Mouse (Mus musculus): ENCODE measurements at regions not wholly inside any gene's neighbourhood (a gene's known extent, or its start where the extent isn't known, plus 50 kb on each side); places are given as distances from the start of the nearest gene placed in this dataset.

- DNase-seq = no peak
Observed at GRCm38 (mm10) chr5:51830015-51830414, 262.5 kb upstream of the Ppargc1a start.

- DNase-seq = no peak
Observed at GRCm38 (mm10) chr5:51829606-51830005, 262.1 kb upstream of the Ppargc1a start.

GRCm38 (mm10) chr5:51829020-51829419 lies 261.5 kb upstream of the Ppargc1a start:
- DNase-seq = no peak

- no peak for DNase-seq
Observed at GRCm38 (mm10) chr5:51826269-51826668, 258.7 kb upstream of the Ppargc1a start.

GRCm38 (mm10) chr5:51825584-51826088 lies 258.1 kb upstream of the Ppargc1a start:
- no peak for DNase-seq

DNA sequence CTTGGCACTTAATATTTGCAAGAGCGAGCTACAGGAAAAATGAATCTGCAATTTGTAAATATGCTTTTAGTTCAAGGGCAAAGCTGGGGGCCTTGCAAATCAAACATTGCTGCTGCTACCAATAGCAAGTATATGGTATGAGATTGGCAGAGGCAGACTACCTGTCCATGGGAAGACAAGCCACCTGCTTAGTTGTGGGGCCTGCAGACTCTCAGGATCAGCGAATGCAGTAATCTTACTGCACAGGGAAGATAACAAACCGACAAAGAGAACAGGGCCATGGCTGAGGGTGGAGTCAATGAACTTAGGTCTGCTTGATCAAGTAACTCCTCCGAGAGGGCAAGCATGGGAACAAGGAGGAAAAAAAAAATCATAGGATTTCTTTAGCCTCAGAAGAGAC lies 257.2 kb upstream of the Ppargc1a start:
- DNase-seq = no peak

- no peak for DNase-seq
Observed at GRCm38 (mm10) chr5:51823657-51824056, 256.1 kb upstream of the Ppargc1a start.

GRCm38 (mm10) chr5:51816258-51816657 lies 248.7 kb upstream of the Ppargc1a start:
- no peak for DNase-seq

- no peak for DNase-seq
Observed at GRCm38 (mm10) chr5:51811728-51812127, 244.2 kb upstream of the Ppargc1a start.

GRCm38 (mm10) chr5:51801486-51801885 lies 234.0 kb upstream of the Ppargc1a start:
- no peak for DNase-seq

DNA sequence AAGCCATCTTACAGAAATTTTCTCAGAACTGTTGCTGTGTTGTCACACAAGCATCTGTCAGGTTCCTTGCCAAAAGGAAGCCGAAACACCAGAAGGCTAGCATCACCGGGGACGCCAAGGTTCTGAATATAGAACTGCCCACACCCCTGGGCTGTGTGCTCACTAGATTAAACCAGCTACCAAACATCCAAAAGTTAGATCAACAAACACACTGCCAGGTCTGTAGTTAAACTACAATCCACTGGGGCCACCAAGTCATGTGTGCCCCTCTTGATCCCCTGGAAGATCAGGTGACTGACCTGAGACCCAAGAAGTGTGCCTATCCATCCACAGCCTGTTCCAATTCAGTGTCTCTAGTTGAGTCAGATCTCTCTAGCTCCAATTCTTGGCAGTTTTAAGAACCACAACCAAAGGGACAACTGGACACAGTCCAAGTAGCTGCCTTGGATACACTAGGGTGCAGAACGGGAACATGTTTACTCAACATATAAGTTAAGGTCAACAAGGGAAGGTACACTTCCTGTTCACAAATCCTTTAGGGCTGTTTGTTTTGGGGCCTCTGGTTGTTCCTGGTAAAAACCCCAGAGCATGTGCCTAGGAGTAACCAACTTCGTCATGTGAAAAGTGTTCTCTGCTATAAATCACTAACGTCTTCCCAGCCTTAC lies 232.0 kb upstream of the Ppargc1a start:
- peak; percentile 18 for DNase-seq

- DNase-seq = no peak
Observed at GRCm38 (mm10) chr5:51794097-51794496, 226.6 kb upstream of the Ppargc1a start.

GRCm38 (mm10) chr5:51792950-51793349 lies 225.4 kb upstream of the Ppargc1a start:
- no peak for DNase-seq

GRCm38 (mm10) chr5:51788768-51789167 lies 221.2 kb upstream of the Ppargc1a start:
- no peak for DNase-seq

DNA sequence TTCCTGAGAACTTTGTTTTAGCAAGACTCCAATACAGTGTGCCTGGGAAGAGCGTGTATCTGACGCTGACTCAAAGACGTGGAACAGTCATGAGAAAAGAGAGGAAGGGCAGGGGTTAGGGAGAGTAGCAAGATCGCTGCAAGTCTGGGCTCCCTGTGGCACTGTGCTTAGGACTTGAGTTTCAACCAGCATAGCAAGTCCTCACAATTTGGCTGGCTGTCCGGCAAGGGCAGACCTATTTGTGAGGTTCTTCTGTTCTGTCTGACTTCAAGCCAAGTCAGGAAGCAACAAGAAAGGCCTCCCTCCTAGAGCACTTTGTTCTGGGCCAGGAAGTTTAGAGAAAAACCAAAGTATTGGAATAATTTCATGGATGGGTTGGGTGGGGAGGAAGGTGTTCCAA lies 216.0 kb upstream of the Ppargc1a start:
- no peak for DNase-seq

DNA sequence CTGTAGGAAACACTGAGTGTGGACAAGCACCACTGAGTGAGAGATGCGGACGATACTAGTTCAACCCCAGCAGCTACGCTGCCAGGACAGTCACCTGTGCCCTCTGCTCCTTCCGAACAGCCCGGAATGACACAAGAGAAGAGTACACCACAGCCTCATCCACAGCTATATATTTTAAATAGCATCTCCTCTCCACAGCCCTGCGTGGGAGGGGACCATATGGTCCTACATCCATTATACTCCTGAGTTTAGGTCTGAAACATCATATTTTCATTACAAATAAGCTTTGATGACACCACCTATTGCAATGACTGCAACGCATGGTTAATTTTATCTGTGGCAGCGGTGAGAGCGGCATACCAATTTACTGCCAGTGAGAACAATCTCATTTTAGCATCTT lies 215.6 kb upstream of the Ppargc1a start:
- DNase-seq = no peak

GRCm38 (mm10) chr5:51775502-51776145 lies 208.1 kb upstream of the Ppargc1a start:
- no peak for DNase-seq

GRCm38 (mm10) chr5:51771655-51772054 lies 204.1 kb upstream of the Ppargc1a start:
- DNase-seq = no peak

GRCm38 (mm10) chr5:51766111-51766510 lies 198.6 kb upstream of the Ppargc1a start:
- DNase-seq = no peak

GRCm38 (mm10) chr5:51764416-51764815 lies 196.9 kb upstream of the Ppargc1a start:
- DNase-seq = no peak

GRCm38 (mm10) chr5:51763599-51763998 lies 196.1 kb upstream of the Ppargc1a start:
- no peak for DNase-seq

DNA sequence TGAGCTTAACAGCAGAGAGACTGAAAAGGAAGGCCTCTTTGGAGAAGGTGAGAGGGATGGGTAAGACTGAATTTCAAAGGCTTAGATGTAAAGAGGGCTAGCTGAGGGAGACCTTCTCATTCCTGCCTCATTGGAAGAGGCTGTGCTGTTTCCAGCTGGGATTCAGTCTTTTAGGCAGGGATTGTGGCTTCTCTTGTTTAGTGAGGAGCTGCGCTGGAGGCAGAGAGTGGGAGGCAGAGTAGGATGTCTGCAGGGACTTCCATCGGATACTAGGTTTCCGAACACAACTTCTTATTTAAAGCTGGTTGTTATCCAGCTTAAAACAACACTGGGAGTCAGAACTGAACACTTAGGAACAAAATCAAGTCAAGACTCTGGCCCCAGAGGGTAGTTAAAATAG lies 194.8 kb upstream of the Ppargc1a start:
- no peak for DNase-seq

GRCm38 (mm10) chr5:51758289-51758688 lies 190.8 kb upstream of the Ppargc1a start:
- no peak for DNase-seq

GRCm38 (mm10) chr5:51757864-51758263 lies 190.3 kb upstream of the Ppargc1a start:
- no peak for DNase-seq

- DNase-seq = no peak
Observed at GRCm38 (mm10) chr5:51752024-51752423, 184.5 kb upstream of the Ppargc1a start.
